Mouse (Mus musculus) embryo, embryonic 10.5 days (tissue): ENCODE data around the gene Ubash3b.

ENCODE experiments used
- DNase-seq: peaks from one replicate; pipeline ENCODE4 v3.0.0-alpha.2; 2015; ENCODE audit warnings: low spot score

Gene Ubash3b

DNA sequence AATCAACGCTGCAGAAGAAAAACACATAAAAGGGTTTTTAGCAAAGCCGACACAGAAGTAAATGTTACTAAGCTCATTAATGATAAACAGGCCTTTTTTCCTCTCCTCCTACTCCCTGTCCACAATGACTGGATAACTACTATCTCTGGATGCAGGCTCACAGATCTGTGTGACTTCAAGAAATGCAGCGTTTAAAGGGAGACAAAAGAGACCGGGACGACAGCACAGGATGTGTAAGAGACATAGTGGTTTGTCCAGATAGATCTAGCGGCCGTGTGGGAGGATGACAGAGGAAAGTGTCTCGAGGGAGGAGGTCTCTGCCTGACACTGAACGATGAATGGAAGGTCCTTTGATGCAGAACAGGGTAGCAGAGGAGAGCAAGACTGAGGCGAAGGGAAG is 5.4 kb upstream of the Ubash3b start:
- no peak for DNase-seq

DNA sequence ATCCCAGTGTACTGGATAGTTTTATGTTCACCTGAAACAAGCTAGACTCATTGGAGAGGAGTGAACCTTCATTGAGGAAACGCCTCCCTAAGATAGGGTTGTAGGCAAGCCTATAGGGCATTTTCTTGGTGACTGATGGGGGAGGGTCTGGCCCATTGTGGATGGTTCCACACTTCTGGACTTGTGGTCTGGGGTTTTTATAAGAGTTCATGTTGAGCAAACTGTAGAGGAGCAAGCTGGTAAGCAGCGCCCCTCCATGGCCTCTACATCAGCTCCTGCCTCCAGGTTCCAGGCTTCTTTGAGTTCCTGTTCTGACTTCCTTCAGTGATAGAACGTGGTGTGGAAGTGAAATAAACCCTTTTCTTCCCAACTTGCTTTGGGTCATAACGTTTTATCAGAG is 866 bp upstream of the Ubash3b start:
- DNase-seq = no peak

DNA sequence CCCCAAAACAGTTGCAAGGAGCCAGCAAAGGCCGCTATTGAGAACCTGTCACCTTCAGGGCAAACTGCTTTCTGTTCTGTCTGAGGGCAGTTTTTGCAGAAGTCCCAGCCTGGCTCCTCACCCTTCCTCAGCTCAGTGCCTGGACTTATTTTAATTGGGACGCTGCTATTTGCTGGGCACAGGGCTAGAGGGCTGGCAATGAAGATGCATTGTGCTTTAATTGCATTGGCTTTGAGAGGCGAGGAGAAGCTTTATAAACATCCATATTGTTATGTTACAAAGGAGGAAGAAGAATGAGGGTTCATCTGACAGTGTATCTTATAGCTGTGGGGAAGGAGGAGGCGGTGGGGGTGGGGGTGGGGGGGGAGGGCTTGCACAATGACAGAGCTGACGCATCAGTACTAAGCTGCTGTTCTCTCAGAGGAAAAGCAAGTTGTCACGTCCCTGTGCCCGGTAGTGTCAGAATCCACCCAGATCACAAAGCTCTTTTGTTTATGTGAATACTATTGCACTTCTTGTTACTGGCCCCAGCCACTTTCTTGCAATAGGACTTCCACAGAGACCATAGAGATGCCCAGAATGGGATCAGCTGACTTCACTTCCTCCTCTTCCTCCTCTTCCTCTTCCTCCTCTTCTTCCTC is 841 bp downstream of the Ubash3b start:
- no peak for DNase-seq

DNA sequence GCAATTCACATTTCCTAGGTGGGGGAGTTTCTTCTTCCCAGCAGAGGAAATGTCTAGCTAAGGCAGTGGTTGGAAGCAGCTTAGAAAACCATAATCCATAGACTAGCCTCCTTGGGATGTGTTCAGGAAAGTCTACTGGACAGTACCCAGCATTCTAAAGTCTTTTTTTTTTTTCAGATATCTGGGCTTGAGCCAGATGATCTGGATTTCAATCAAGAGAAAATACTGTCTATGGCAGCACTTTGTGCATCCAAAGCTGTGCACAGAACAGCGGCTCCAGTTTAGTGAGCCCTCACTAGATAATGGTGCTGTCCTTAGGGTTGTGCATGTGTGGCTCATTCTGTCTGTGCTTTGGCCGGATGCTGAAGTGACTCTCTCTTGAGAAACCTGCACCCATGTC is 2.3 kb downstream of the Ubash3b start:
- no peak for DNase-seq

DNA sequence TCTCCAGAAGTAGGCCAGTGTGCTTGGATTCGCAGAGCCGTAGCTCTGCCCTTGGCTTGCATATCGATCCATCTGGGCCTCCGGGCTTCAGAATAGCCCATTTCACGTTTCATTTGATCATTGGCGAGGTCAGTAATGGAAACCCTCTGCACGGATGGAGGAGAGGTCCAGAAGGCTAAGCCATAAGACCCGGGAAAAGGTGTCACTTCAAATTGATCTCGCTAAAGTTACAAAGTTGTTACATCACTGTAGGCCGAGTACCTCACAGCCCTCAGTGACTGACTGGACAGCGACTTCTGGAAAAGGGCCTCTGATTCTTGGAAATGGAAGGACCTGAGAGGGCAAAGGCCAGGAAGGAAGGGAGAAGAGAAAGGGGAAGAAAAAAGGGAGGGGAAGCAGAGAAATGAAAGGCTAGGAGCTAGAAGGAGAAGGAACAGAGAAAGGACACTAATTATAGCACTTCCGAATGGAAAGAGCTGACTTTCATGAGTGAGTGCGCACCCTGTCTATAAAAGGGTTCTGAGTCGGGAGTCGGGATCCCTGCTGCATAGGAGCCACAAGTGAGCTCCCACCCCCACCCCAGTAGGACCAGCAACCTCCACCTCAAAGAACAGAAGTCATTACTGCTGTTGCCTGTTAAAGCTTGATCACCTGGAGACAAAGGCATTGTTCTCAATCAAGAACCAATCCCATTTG is 3.5 kb downstream of the Ubash3b start:
- no peak for DNase-seq

DNA sequence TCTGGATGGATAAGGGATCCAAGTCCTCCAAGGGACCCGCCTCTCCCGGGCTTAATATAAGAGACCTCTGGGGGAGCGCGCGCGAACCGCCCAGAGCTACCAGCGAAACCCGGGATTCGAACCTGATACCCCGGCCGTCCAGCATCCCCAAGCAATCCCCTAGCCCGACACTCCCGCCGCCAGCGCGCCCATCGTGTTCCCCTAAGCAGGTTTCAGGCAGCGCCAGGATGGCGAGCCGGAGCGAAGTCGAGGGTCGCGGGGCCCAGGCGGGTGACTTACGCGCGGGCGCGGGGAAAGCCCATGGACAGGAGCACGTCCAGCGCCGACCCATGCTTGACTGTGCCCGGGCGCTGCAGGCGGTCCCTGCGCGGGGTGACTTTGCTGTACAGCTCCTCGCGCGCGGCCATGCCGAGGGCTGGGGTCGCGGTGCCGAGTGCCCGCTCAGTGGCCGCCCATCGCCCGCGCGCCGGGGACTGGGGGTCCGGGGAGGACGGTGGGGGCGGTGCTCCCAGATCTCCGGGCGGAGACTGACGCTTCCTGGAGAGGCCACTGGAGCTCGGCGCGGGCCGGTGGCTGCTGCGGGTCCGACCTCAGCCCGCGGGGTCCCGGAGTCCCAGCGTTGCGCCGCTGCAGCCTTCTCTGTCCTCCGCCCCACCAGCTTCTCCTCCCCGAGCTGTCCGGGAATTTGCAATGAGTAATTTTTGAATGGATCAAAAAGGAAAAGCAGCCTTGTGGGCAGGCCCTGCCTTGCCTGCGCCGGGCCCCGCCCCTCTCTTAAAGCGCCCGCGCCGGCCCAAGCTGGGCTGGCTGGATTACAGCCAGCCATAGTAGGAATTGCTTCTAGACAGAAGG is 4.3 kb downstream of the Ubash3b start:
- peak; percentile 86 for DNase-seq

DNA sequence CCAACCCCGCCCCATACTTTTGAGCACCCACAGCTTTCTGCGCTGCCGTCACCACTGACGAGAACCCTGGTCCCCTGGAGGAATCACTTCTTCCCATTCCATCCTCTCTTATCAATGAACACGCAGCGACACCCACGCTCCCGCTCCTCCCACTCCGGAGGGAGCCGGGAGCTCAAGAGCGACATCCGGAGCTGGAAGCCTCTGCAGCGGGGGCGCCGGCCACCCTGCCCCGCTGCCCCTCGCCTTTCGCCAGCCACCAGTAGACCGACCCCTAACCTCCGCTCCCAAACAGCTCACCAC is 4.8 kb downstream of the Ubash3b start:
- no peak for DNase-seq

DNA sequence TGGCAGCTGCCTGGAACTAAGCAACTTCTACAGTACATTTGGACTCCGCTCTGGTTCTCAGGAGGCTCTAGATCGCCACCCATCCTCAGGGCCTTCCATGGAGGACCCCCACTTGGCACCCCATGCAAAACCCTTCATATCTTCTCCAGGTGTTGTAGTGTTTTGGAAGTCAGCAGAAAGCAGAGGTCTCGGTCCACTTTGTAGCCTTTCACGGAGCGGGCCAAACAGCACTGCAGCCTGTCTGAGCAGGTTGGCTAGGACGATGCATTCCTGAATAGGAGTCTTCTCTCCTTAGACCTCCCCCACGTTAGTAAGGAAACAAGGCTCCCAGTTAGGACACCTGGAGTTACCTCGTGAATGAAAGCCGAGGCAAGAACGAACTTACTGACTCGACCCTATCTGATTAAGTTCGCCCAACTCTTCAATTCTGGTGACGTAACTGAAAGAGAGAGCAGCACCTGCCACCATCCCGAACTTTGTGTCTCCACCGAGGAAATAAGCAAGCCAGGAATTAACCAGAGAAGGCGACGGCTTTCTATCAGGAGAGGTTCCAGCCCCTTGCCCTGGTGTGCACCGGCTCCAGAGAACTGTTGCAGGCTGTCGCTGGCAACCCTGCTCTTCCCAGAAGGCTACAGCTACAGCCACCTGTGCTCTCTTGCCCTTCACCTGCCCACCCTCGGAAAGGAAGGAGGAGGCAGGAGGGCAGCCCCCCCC is 5.3 kb downstream of the Ubash3b start:
- peak; percentile 32 for DNase-seq

DNA sequence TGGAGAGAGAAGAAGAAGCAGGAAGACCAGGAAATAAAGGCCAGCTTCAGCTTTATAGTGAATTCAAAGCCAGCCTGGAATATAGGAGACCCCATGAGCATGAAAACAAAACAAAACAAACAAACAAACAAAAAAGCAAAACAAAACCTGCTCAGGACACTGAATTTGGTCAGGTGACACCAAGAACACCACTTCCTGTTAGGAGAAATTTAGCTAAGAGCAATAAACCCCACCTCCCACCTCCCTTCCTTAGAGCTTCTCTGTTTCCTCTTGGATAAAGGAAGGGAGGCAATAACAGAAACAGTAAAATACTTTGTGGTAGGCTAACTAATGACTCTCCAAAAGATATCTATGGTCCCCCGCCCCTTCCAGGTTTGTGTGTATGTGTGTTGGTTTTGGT is 7.5 kb downstream of the Ubash3b start:
- DNase-seq = no peak

DNA sequence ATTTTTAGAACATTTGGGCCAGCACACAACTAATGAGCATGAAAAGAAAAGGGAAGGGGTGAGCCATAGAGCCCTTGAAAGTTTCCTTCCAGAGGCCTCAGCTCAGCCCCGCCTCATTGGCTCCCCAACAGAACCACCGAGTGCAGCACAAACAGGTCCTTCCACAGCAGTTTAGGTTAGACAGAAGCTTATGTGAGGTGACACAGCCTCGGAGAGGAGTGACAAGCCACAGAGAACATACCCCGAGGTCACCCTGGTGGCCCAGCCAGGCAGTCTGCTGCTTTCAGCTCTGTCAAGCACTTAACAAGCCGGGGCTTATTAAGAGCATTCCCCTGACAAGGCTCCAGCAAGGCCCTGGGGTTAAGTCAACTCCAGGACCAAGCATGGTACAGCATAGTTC is 8.4 kb downstream of the Ubash3b start:
- DNase-seq = no peak

DNA sequence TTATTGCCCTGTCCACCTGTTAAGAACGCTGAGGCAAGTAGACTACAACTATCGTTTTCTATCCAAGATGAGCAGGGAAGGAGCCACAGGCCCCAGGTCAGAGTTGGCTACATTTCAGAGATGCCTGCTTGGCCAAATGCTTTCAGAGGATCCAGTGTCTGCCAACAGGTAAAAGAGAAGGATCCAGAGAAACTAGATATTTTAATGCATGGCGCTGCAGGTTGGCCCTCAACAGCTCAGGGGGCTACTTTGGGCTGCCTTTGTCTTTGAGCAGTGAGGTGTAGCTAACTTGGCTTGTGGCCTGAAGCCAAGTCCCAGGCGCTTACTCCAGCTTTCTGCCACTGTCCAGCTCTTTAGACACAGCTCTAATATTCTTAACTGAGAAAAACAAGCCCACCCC is 10.0 kb downstream of the Ubash3b start:
- no peak for DNase-seq

DNA sequence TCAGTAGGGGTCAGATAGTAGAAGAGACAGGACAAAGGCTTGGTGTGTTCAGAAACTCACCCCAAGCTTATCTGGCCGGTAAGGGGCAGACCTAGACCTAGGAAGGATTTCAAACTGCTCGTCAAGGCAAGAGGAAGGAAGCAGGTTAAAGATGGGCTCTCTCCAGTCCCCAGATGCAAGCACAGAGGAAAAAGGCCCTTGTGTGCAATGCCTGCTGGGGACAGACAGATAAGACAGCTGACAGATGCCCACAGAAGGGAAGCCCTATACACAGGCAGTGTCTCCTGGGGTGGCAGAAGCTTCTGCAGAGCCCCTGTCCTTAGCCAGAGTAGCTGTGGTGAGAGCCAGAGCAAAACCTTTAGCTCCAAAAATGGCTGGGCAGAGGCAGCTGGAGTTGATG is 11.6 kb downstream of the Ubash3b start:
- DNase-seq = no peak

DNA sequence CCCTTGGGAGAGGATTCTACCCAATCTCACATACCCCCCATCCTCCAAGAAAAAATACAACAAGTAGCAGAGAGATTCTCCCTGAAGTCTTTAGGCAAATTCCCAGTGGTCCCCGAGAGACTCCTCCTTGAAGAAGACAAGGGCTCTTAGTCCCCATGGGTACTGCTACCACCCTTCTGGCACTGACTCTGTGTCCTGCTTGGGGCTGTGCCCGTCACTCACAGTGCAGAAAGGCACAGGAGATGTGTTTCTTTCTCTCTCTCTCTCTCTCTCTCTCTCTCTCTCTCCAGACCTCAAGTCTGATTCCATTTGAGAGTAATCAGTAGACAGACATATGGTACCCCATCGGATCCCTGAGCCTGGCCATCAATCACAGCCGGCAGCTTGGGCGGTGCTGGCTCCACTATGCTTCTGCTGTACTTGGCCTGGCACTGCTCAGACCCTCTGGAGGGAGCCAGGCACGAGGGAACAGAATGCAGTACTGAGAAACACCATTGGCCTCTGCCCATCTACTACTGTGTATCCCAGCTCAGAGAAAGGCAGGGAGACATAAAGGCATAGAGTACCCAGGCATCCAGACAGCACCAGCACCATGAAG is 12.3 kb downstream of the Ubash3b start:
- DNase-seq = no peak

DNA sequence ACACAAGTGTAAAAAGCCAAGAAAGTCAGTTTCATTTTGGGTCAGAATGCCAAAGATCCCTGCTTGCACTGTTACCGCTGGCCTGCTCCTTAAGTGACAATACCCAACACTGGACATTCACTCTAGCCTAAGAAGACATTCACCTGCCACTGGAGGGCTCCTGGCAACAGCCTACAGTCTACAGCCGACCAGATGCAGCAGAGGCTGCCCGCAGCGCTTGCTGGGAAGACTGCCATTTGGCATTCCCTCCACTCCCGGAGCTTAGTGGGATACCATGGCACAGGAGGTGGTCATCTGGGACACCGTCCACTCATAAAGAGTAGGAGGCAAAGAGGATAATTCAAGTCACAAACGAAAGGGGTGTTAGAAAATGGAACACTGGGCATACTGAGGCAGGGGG is 12.9 kb downstream of the Ubash3b start:
- no peak for DNase-seq

DNA sequence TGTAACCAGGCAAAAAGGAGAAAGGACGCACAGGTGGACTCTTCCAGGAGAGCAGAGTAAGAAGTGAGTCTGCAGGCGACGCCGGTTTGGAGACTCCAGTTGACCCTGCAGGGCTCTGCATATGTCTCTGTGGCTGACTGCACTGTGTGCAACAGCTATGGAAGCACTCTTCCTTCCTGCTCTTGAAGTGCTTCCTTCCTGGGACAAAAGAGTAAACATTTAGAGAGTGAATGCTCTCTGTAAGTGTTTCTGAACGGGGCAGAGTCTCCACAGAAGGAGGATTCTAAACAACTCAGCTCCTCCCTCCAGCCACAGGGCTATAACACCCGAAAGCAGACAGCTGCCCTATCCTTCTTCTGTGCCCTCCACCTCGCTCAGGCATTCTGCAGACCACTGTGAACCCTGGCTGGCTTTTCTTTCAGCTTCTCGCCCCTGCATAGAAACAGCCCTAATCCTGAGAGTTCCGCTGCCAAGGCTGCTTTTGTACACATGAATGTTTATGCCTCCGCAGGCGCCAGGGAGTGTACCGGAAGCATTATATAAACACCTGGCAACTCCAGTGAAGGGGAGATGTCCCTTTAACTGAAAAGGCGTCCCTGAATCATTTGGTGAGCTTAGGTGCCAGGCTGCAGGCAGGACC is 14.2 kb downstream of the Ubash3b start:
- peak; percentile 28 for DNase-seq

DNA sequence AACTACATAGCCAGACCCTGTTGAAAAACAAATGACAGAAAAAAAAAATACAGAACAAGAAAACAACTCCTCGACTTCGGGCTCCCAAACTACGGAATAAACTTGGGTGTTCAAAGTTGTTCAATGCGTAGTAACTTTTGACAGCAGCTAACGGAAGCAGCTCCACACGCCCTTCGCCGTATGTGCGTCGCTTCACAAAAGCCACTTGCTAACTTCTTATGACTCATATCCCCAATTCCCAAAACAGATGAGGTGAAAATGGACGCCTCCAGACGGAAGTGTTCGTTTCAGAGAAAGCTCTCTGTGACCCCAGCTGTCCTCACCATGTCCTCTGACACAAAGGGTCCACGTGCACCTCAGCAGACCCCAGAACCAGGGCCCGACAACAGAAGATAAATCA is 17.7 kb downstream of the Ubash3b start:
- DNase-seq = no peak

DNA sequence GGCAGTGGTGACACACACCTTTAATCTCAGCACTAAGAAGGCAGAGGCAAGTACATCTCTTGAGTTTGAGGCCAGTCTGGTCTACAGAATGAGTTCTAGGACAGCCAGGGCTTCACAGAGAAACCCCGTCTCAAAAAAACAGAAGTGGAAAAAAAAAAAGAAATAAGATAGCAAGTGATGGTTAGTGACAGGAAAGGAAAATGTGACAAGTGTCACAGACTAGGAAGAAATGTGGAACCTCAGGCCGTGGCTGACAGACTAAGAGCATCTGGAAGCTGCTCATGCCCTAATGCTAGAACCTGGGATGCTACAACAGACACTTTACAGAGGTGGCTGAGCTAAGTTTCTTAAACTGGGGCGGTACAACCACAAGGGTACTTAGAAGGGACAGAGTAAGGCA is 18.4 kb downstream of the Ubash3b start:
- no peak for DNase-seq

DNA sequence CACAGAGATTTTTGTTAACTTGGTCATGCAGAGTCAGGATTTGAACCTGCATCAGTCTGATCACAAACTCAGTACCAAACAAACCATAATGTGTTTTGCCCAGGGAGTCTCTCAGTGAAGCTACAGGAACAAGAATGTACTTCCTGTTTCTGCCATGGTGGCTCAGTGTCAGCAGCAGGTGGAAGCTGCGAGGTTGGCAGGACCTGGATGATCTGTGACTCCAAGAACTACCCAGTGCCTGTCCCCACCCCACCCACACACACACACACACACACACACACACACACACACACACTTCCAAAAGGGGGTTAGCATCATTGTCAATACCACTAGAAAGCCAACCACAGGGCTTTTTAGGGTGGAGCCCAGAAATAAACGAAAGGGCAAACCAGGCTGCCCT is 20.5 kb downstream of the Ubash3b start:
- DNase-seq = no peak

DNA sequence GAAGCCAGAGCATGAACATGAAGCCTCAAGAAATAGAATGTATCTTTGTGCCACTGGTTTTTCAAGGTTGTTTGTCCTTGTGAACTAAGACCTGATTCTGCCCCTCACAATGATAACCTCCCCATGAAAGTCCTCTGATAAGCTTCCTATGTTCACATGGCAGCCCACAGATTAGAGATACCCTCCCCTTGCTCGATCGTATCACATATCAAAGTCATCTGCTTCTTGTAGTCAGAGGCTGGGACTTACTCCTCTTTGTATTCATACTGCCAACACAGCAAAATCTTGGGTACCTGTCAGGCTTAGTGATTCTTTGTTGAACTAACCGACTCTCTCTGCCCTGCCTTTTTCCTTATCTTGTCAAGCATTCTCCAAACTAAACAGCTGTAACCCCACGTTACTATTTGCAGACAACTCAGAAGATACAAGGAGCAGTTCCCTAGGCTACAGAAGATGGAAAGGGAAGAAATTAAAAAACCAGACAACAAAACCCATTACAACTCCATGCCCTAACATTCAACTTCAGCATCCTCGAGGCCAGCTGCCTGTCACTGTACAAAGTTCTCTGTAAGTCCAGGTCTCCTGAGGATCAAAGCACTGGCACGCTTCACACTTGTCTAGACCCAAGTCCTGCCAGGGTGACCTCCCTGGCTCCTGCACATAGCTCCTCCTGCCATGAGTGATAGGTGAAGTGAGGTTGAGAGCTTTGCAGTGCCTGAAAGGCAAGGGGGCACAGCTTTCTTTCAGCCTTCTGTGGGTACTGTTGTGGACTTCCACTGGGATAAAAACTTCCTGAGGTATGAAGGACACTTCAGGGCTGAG is 22.3 kb downstream of the Ubash3b start:
- DNase-seq = no peak

DNA sequence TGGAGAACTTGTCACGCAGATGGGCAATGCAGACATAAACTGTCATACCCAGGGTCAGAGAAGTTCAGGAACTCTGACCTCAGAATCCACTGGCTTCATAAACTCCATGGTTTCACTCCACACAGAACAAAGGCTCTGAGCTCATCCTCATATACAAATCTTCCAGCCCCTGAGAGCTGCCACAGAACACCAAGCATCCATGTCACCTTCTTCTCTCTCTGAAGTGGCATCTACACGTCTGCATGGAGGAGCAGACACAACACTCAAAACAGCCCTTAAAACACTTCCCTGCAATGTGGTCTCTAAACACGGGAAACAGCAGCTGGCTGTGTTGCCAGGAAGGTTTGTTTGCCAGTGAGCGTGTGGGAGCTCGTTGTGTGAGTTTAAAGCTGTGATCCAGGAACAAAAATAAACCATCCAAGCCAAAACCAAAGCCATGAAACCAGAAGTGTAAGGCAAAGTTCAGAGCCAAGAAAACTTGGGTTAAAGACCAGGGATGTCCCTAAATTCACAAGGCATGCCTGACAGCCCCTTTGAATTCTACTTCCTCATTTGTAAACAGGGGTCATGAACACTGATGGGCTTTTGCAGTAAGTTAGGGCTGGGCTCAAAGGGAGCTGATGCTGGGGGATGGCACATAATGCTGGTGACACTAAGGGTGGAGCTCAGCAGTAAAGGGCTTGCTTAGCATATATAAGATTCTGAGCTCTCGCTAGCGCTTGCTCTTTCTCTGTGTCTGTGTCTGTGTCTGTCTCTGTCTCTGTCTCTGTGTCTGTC is 24.6 kb downstream of the Ubash3b start:
- DNase-seq = no peak
